Mouse (Mus musculus) MEL (cell line): Measurements from ENCODE around the gene Ufl1.

Experiments
- BHLHE40 ChIP-seq: IDR thresholded peaks from 2 replicates; pipeline ENCODE4 v1.6.1; 2012; ENCODE audit warnings: low read depth, mild to moderate bottlenecking, inconsistent platforms, low read length, improper control_type of control experiment, borderline replicate concordance
- CTCF ChIP-seq, 3 experiments: IDR thresholded peaks in 2 of 3; conservative IDR thresholded peaks in 1 of 3; 2 replicates each; pipeline ENCODE4 v1.5.1; 2011 to 2012; ENCODE audit warnings: low read length in 3 of 3, low read depth in 2 of 3, mild to moderate bottlenecking in 2 of 3, improper control_type of control experiment in 1 of 3, inconsistent platforms in 1 of 3, mixed read lengths in 1 of 3, moderate library complexity in 1 of 3; ENCODE audit not compliant: control insufficient read depth in 1 of 3, insufficient read depth in 1 of 3, poor library complexity in 1 of 3, severe bottlenecking in 1 of 3
- E2F4 ChIP-seq: IDR thresholded peaks from 2 replicates; pipeline ENCODE4 v1.6.1; 2011; ENCODE audit warnings: low read depth, low read length, improper control_type of control experiment, borderline replicate concordance
- EP300 ChIP-seq, 2 experiments: IDR thresholded peaks; 2 replicates each; pipeline ENCODE4 v1.6.1; 2011; ENCODE audit warnings: improper control_type of control experiment in 2 of 2, low read length in 2 of 2, low read depth in 1 of 2, mild to moderate bottlenecking in 1 of 2
- GABPA ChIP-seq: IDR thresholded peaks from 2 replicates; pipeline ENCODE4 v1.6.1; 2012; ENCODE audit warnings: low read depth, mild to moderate bottlenecking, inconsistent platforms, low read length, improper control_type of control experiment, moderate library complexity
- JUND ChIP-seq: IDR thresholded peaks from 2 replicates; pipeline ENCODE4 v1.6.1; 2011; ENCODE audit warnings: low read depth, mild to moderate bottlenecking, improper control_type of control experiment, low read length
- MAZ ChIP-seq: IDR thresholded peaks from 2 replicates; pipeline ENCODE4 v1.6.1; 2012; ENCODE audit warnings: low read depth, mild to moderate bottlenecking, inconsistent platforms, low read length, improper control_type of control experiment
- MXI1 ChIP-seq: IDR thresholded peaks from 2 replicates; pipeline ENCODE4 v1.6.1; 2011; ENCODE audit warnings: mild to moderate bottlenecking, low read depth, low read length, improper control_type of control experiment
- POLR2A ChIP-seq, 2 experiments: IDR thresholded peaks; 2 replicates each; pipeline ENCODE4 v1.6.1; 2011 to 2012; ENCODE audit warnings: low read length in 2 of 2, mild to moderate bottlenecking in 2 of 2, control low read depth in 1 of 2, improper control_type of control experiment in 1 of 2, low read depth in 1 of 2, moderate library complexity in 1 of 2; ENCODE audit not compliant: control insufficient read depth in 1 of 2, insufficient read depth in 1 of 2, poor library complexity in 1 of 2
- TCF12 ChIP-seq: IDR thresholded peaks from 2 replicates; pipeline ENCODE4 v1.6.1; 2014; ENCODE audit warnings: low read depth, mild to moderate bottlenecking, inconsistent platforms, low read length, improper control_type of control experiment, moderate library complexity
- USF1 ChIP-seq: IDR thresholded peaks from 2 replicates; pipeline ENCODE4 v1.6.1; 2014; ENCODE audit warnings: low read depth, mild to moderate bottlenecking, inconsistent platforms, low read length, improper control_type of control experiment, moderate library complexity
- ZC3H11A ChIP-seq: IDR thresholded peaks from 2 replicates; pipeline ENCODE4 v1.6.1; 2012; ENCODE audit warnings: low read depth, mild to moderate bottlenecking, inconsistent platforms, low read length, improper control_type of control experiment

DNA sequence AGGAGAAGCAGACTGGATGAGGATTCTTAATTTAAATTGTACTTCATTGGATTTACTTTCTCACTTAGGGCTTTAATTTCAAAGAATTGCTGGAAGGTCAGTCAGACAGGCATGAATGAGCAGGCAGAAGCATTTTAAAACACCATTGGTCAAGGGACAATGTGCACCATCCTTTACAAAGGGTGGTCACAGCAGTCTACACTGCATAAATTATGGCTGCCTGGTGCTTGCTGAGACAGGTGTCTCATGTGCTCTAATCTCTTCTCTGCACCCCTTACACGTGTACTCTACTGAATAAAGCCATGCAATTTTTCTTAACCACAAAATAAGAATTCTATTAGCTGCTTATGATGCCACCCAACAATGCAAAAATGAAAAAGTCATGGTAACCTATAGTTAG, 54.1 kb downstream of the Ufl1 start:
- TF ChIP-seq POLR2A (IDR thresholded peaks at IDR 0.05; ENCODE audit: control insufficient read depth in 1 of 2, insufficient read depth in 1 of 2, low read depth in 1 of 2, low read length in 2 of 2, poor library complexity in 1 of 2) (no peak), EP300 (IDR thresholded peaks at IDR 0.05; ENCODE audit: low read depth in 1 of 2, low read length in 2 of 2) (no peak), ZC3H11A (no peak), TCF12 (no peak), MAZ (no peak), CTCF (IDR thresholded peaks at IDR 0.05 in 2 of 3, conservative IDR thresholded peaks at IDR 0.05 in 1 of 3; ENCODE audit: control insufficient read depth in 1 of 3, insufficient read depth in 1 of 3, low read depth in 2 of 3, low read length in 3 of 3, poor library complexity in 1 of 3, severe bottlenecking in 1 of 3) (no peak), GABPA (no peak), JUND (no peak), BHLHE40 (no peak), MXI1 (no peak), E2F4 (no peak), USF1 (no peak)
